Mouse (Mus musculus) stomach, postnatal 0 days (tissue): ENCODE measurements at regions not wholly inside any gene's neighbourhood (a gene's known extent, or its start where the extent isn't known, plus 50 kb on each side); places are given as distances from the start of the nearest gene placed in this dataset.
A peak's percentile ranks its signal among the peaks of the same experiment; 100 is the strongest.

Source experiments
- ATAC-seq: fragments of 200-750 bp; cut with Nextera tagmentation; 2 replicates; pipeline ENCODE4 v1.8.0; 2017; ENCODE audit not compliant: low FRiP score, low TSS enrichment
- DNase-seq: peaks from one replicate; pipeline ENCODE4 v3.0.0-alpha.2; 2016; ENCODE audit warnings: low spot score
- H3K27ac ChIP-seq: fragments of 300-500 bp; sonication (generic); replicated peaks from 2 replicates; pipeline ENCODE4 v1.5.1; 2014; ENCODE audit warnings: mild to moderate bottlenecking, control low read depth
- H3K27me3 ChIP-seq: fragments of 300-500 bp; sonication (generic); 2 replicates; pipeline ENCODE4 v1.6.1; 2014; ENCODE audit warnings: low read length; ENCODE audit not compliant: control insufficient read depth, insufficient read depth
- H3K36me3 ChIP-seq: fragments of 300-500 bp; sonication (generic); 2 replicates; pipeline ENCODE4 v1.6.1; 2014; ENCODE audit warnings: low read length, mixed read lengths; ENCODE audit not compliant: control insufficient read depth, insufficient read depth
- H3K4me1 ChIP-seq: fragments of 300-500 bp; sonication (generic); replicated peaks from 2 replicates; pipeline ENCODE4 v1.6.1; 2014; ENCODE audit warnings: antibody characterized with exemption; ENCODE audit not compliant: control insufficient read depth, insufficient read depth
- H3K4me2 ChIP-seq: fragments of 300-500 bp; sonication (generic); replicated peaks from 2 replicates; pipeline ENCODE4 v1.6.1; 2014; ENCODE audit warnings: low read depth, mild to moderate bottlenecking, control low read depth, moderate library complexity
- H3K4me3 ChIP-seq: fragments of 300-500 bp; sonication (generic); 2 replicates; pipeline ENCODE4 v1.5.1; 2014; ENCODE audit warnings: low read depth, low read length, control low read depth
- H3K9ac ChIP-seq: fragments of 300-500 bp; sonication (generic); 2 replicates; pipeline ENCODE4 v1.6.1; 2014; ENCODE audit warnings: mild to moderate bottlenecking, low read length, control low read depth, mixed read lengths
- H3K9me3 ChIP-seq: fragments of 300-500 bp; sonication (generic); 2 replicates; pipeline ENCODE4 v1.6.1; 2016; ENCODE audit warnings: low read length; ENCODE audit not compliant: control insufficient read depth
- CTCF ChIP-seq: IDR thresholded peaks from 2 replicates; pipeline ENCODE4 v1.5.1; 2016; ENCODE audit warnings: antibody characterized with exemption, low read depth, mild to moderate bottlenecking, moderate library complexity
- EP300 ChIP-seq: optimal IDR thresholded peaks from 2 replicates; pipeline ENCODE3; 2016; ENCODE audit warnings: antibody characterized with exemption
- WGBS: fragments of 180-500 bp; shearing (Covaris S2); extraction: QIAGEN DNeasy Blood & Tissue Kit; methylation state at CpG from one replicate; pipeline ENCODE4 v1.1.7; 2014; 5-methylcytosine and 5-hydroxymethylcytosine counted together

GRCm38 (mm10) chr17:10012161-10012560 is 307.5 kb downstream of the Qk start:
- ATAC-seq: no peak
- Histone ChIP-seq H3K4me3 (no peak overlapping the region), H3K4me1 (no peaks in the 10 kb centered on the region), H3K27ac (no peak overlapping the region), H3K9me3 (no peaks in the 10 kb centered on the region), H3K36me3 (no peaks in the 10 kb centered on the region), H3K9ac (no peak overlapping the region), H3K4me2 (no peak overlapping the region), H3K27me3 (no peaks in the 10 kb centered on the region)
- no peak for DNase-seq
- WGBS: 66% methylated on average over 3 of the region's 3 CpGs
- TF ChIP-seq CTCF (no peak), EP300 (no peak)

- Histone ChIP-seq H3K9ac (no peak overlapping the region), H3K36me3 (no peaks in the 10 kb centered on the region), H3K4me1 (no peaks in the 10 kb centered on the region), H3K27ac (no peak overlapping the region), H3K4me2 (no peak overlapping the region), H3K9me3 (no peaks in the 10 kb centered on the region), H3K4me3 (no peak overlapping the region), H3K27me3 (no peaks in the 10 kb centered on the region)
- WGBS: 66% methylated on average over 8 of the region's 8 CpGs
- ATAC-seq (no peak), DNase-seq (no peak)
- TF ChIP-seq CTCF (no peak), EP300 (no peak)
Observed at GRCm38 (mm10) chr17:10011728-10012127, 307.9 kb downstream of the Qk start.

- DNase-seq: no peak
- Histone ChIP-seq H3K4me3 (no peak overlapping the region), H3K9ac (no peak overlapping the region), H3K27me3 (no peaks in the 10 kb centered on the region), H3K36me3 (no peaks in the 10 kb centered on the region), H3K9me3 (no peaks in the 10 kb centered on the region), H3K27ac (no peak overlapping the region), H3K4me2 (no peak overlapping the region), H3K4me1 (no peaks in the 10 kb centered on the region)
- no peak for TF ChIP-seq EP300
- ATAC-seq: peak; percentile 35; the same call in 1 of the 2 replicates
- 50% methylated on average over 7 of the region's 7 CpGs for WGBS
Observed at GRCm38 (mm10) chr17:10001071-10001591, 318.5 kb downstream of the Qk start.

- ATAC-seq (no peak), DNase-seq (no peak)
- no peak overlapping the region for H3K4me3 ChIP-seq
- no peak overlapping the region for H3K27ac ChIP-seq
- no peaks in the 10 kb centered on the region for H3K27me3 ChIP-seq
- 63% methylated on average over 5 of the region's 5 CpGs for WGBS
- no peaks in the 10 kb centered on the region for H3K9me3 ChIP-seq
- no peaks in the 10 kb centered on the region for H3K36me3 ChIP-seq
- no peak overlapping the region for H3K9ac ChIP-seq
- TF ChIP-seq EP300 (no peak), CTCF (no peak)
- H3K4me1 ChIP-seq: no peaks in the 10 kb centered on the region
- H3K4me2 ChIP-seq: no peak overlapping the region
Observed at GRCm38 (mm10) chr17:9995321-9995720, 324.3 kb downstream of the Qk start.

- Histone ChIP-seq H3K4me2 (no peak overlapping the region), H3K9me3 (0 out of 2 replicates have a peak, but pooled peaks cover 4% of the 10 kb centered on the region), H3K4me3 (no peak overlapping the region), H3K36me3 (no peaks in the 10 kb centered on the region), H3K9ac (no peak overlapping the region), H3K27me3 (no peaks in the 10 kb centered on the region), H3K27ac (no peak overlapping the region), H3K4me1 (no peaks in the 10 kb centered on the region)
- TF ChIP-seq EP300 (no peak), CTCF (no peak)
- no peak for DNase-seq
- ATAC-seq: no peak
- 92% methylated on average over 1 of the region's 1 CpGs for WGBS
Observed at GRCm38 (mm10) chr17:9990744-9991143, 321.2 kb upstream of the Pabpc6 start.

- Histone ChIP-seq H3K27ac (no peak overlapping the region), H3K9me3 (0 out of 2 replicates have a peak, but pooled peaks cover under 1% of the 10 kb centered on the region), H3K9ac (no peak overlapping the region), H3K4me2 (no peak overlapping the region), H3K4me1 (no peaks in the 10 kb centered on the region), H3K36me3 (no peaks in the 10 kb centered on the region), H3K4me3 (no peak overlapping the region), H3K27me3 (no peaks in the 10 kb centered on the region)
- no peak for TF ChIP-seq CTCF
- no peak for TF ChIP-seq EP300
- DNase-seq (no peak), ATAC-seq (no peak)
- WGBS: 88% methylated on average over 3 of the region's 3 CpGs
Observed at GRCm38 (mm10) chr17:9981273-9981672, 311.8 kb upstream of the Pabpc6 start.
